Mouse (Mus musculus): ENCODE data around the gene Ints13.

DNA sequence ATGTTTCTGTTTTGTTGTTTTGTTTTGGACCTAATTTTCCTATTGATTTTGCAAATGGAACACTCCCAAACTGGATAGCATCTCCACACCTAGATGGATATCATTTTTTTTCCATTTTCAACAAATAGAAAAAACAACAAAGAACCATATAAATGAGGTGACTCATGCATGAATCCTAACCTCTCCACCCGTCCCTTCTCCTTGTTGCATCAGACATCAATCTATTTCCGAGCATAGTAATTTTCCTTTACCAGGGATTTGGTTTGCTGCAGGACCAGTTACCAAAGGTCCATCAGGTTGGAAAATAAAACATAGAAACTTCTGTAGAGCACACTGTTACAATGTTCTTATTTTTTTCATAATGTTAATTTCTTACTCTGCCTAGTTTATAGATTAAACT lies 58.6 kb downstream of the Ints13 start:
- TF ChIP-seq MYOG (IDR thresholded peaks at IDR 0.05; ENCODE audit: control insufficient read depth in 1 of 3, insufficient read depth in 1 of 3, insufficient read length in 2 of 3, low read depth in 2 of 3) (no peak), TCF3 (IDR thresholded peaks at IDR 0.05; ENCODE audit: insufficient read length, low read depth) (no peak), MYOD1 (IDR thresholded peaks at IDR 0.05; ENCODE audit: control insufficient read depth in 1 of 3, insufficient read length in 2 of 3, low read depth in 2 of 3) (no peak), POLR2A (IDR thresholded peaks at IDR 0.05; ENCODE audit: insufficient read length, low read depth) (no peak), USF1 (IDR thresholded peaks at IDR 0.05; ENCODE audit: low read depth) (no peak), E2F4 (IDR thresholded peaks at IDR 0.05; ENCODE audit: insufficient read depth) (no peak), POLR2AphosphoS2 (IDR thresholded peaks at IDR 0.05; ENCODE audit: insufficient read length, low read depth) (no peak), SRF (IDR thresholded peaks at IDR 0.05; ENCODE audit: control insufficient read depth, insufficient read length, low read depth) (no peak), MAX (IDR thresholded peaks at IDR 0.05; ENCODE audit: low read depth) (no peak), REST (IDR thresholded peaks at IDR 0.05; ENCODE audit: insufficient read depth, insufficient read length) (no peak), TCF12 (IDR thresholded peaks at IDR 0.05; ENCODE audit: insufficient read depth, poor library complexity, severe bottlenecking) (no peak), CEBPB (IDR thresholded peaks at IDR 0.05; ENCODE audit: insufficient read depth, poor library complexity, severe bottlenecking) (peak; percentile 93)
